Mouse (Mus musculus): Measurements from ENCODE around the gene Tmem259. TPM values are rescaled to one million over a fixed set of nuclear protein-coding genes. Genes with fewer than 3 reads are reported as not detected.

Tmem259 gene
- polyA plus RNA-seq, 1 experiment from 2014 or later: 16.4 TPM

GRCm38 (mm10) chr10:79983205-79983604, 925 bp downstream of the Tmem259 start:
- Histone ChIP-seq H3K4me3 (peak overlapping the region; percentile 80), H3K27me3 (ENCODE audit: low read depth, poor library complexity, severe bottlenecking) (no peaks in the 10 kb centered on the region; the same call in 1 of the 2 replicates), H3K27ac (peak overlapping the region; percentile 92), H3K36me3 (peaks cover 41% of the 10 kb centered on the region), H3K9me3 (replicated peaks) (no peaks in the 10 kb centered on the region), H3K4me1 (peaks cover 41% of the 10 kb centered on the region)
- no peak for DNase-seq (ENCODE audit: low spot score)
- WGBS: 85% methylated on average over 5 of the region's 5 CpGs

- Histone ChIP-seq H3K9me3 (replicated peaks) (0 out of 2 replicates have a peak, but pooled peaks cover 3% of the 10 kb centered on the region), H3K4me3 (no peak overlapping the region), H3K4me1 (peaks cover 15% of the 10 kb centered on the region), H3K27me3 (ENCODE audit: low read depth, poor library complexity, severe bottlenecking) (no peaks in the 10 kb centered on the region; the same call in 1 of the 2 replicates), H3K27ac (no peak overlapping the region), H3K36me3 (peaks cover 76% of the 10 kb centered on the region)
- no peak for DNase-seq (ENCODE audit: low spot score)
- 92% methylated on average over 22 of the region's 22 CpGs for WGBS
Observed at GRCm38 (mm10) chr10:79979401-79980155, 4.6 kb downstream of the Tmem259 start.

GRCm38 (mm10) chr10:79978061-79978460, 6.1 kb downstream of the Tmem259 start:
- no peak overlapping the region for H3K27ac ChIP-seq
- H3K4me1 ChIP-seq: peaks cover 8% of the 10 kb centered on the region
- WGBS: 96% methylated on average over 21 of the region's 21 CpGs
- H3K9me3 ChIP-seq (replicated peaks): 0 out of 2 replicates have a peak, but pooled peaks cover 3% of the 10 kb centered on the region
- H3K4me3 ChIP-seq: peak overlapping the region; percentile 4; the same call in 1 of the 2 replicates
- DNase-seq (ENCODE audit: low spot score): no peak
- H3K27me3 ChIP-seq (ENCODE audit: low read depth, poor library complexity, severe bottlenecking): peaks cover 13% of the 10 kb centered on the region
- peaks cover 87% of the 10 kb centered on the region for H3K36me3 ChIP-seq

- no peak for DNase-seq (ENCODE audit: low spot score)
- Histone ChIP-seq H3K9me3 (replicated peaks) (0 out of 2 replicates have a peak, but pooled peaks cover 3% of the 10 kb centered on the region), H3K27me3 (ENCODE audit: low read depth, poor library complexity, severe bottlenecking) (peaks cover 20% of the 10 kb centered on the region), H3K4me3 (peak overlapping the region; percentile 20; the same call in 1 of the 2 replicates), H3K27ac (no peak overlapping the region), H3K4me1 (peaks cover under 1% of the 10 kb centered on the region), H3K36me3 (peaks cover 83% of the 10 kb centered on the region)
- 82% methylated on average over 28 of the region's 28 CpGs for WGBS
Observed at GRCm38 (mm10) chr10:79977324-79977723, 6.8 kb downstream of the Tmem259 start.

- 0 out of 2 replicates have a peak, but pooled peaks cover 3% of the 10 kb centered on the region for H3K9me3 ChIP-seq (replicated peaks)
- H3K4me1 ChIP-seq: no peaks in the 10 kb centered on the region; the same call in 1 of the 2 replicates
- H3K36me3 ChIP-seq: peaks cover 81% of the 10 kb centered on the region
- H3K27ac ChIP-seq: no peak overlapping the region
- DNase-seq (ENCODE audit: low spot score): no peak
- peaks cover 26% of the 10 kb centered on the region for H3K27me3 ChIP-seq (ENCODE audit: low read depth, poor library complexity, severe bottlenecking)
- 73% methylated on average over 36 of the region's 36 CpGs for WGBS
- peak overlapping the region; percentile 20 for H3K4me3 ChIP-seq
Observed at GRCm38 (mm10) chr10:79976722-79977107, 7.4 kb downstream of the Tmem259 start.

GRCm38 (mm10) chr10:79976071-79976721, 7.9 kb downstream of the Tmem259 start:
- H3K27ac ChIP-seq: no peak overlapping the region
- H3K4me1 ChIP-seq: peaks cover 4% of the 10 kb centered on the region
- 0 out of 2 replicates have a peak, but pooled peaks cover 3% of the 10 kb centered on the region for H3K9me3 ChIP-seq (replicated peaks)
- WGBS: 80% methylated on average over 28 of the region's 28 CpGs
- H3K27me3 ChIP-seq (ENCODE audit: low read depth, poor library complexity, severe bottlenecking): peaks cover 31% of the 10 kb centered on the region
- H3K36me3 ChIP-seq: peaks cover 76% of the 10 kb centered on the region
- H3K4me3 ChIP-seq: no peak overlapping the region; the same call in 1 of the 2 replicates
- DNase-seq (ENCODE audit: low spot score): no peak

- H3K36me3 ChIP-seq: peaks cover 61% of the 10 kb centered on the region
- peaks cover 15% of the 10 kb centered on the region for H3K4me1 ChIP-seq
- peaks cover 47% of the 10 kb centered on the region for H3K27me3 ChIP-seq (ENCODE audit: low read depth, poor library complexity, severe bottlenecking)
- 0 out of 2 replicates have a peak, but pooled peaks cover 3% of the 10 kb centered on the region for H3K9me3 ChIP-seq (replicated peaks)
- no peak for DNase-seq (ENCODE audit: low spot score)
- WGBS: 89% methylated on average over 8 of the region's 8 CpGs
- no peak overlapping the region for H3K4me3 ChIP-seq
- H3K27ac ChIP-seq: no peak overlapping the region
Observed at GRCm38 (mm10) chr10:79974668-79975067, 9.5 kb downstream of the Tmem259 start.

- 88% methylated on average over 21 of the region's 21 CpGs for WGBS
- peaks cover 55% of the 10 kb centered on the region for H3K36me3 ChIP-seq
- 0 out of 2 replicates have a peak, but pooled peaks cover 3% of the 10 kb centered on the region for H3K9me3 ChIP-seq (replicated peaks)
- DNase-seq (ENCODE audit: low spot score): no peak
- H3K27ac ChIP-seq: no peak overlapping the region
- peaks cover 15% of the 10 kb centered on the region for H3K4me1 ChIP-seq
- peaks cover 53% of the 10 kb centered on the region for H3K27me3 ChIP-seq (ENCODE audit: low read depth, poor library complexity, severe bottlenecking)
- no peak overlapping the region; the same call in 1 of the 2 replicates for H3K4me3 ChIP-seq
Observed at GRCm38 (mm10) chr10:79974087-79974486, 10.0 kb downstream of the Tmem259 start.

- Histone ChIP-seq H3K4me3 (peak overlapping the region; percentile 16; the same call in 1 of the 2 replicates), H3K36me3 (peaks cover 53% of the 10 kb centered on the region)
Observed at GRCm38 (mm10) chr10:79972831-79973230, 11.3 kb downstream of the Tmem259 start.

GRCm38 (mm10) chr10:79971183-79971497, 13.0 kb downstream of the Tmem259 start:
- Histone ChIP-seq H3K9me3 (replicated peaks) (no peaks in the 10 kb centered on the region), H3K27me3 (ENCODE audit: low read depth, poor library complexity, severe bottlenecking) (peaks cover 62% of the 10 kb centered on the region), H3K4me3 (peak overlapping the region; percentile 58), H3K4me1 (peaks cover 21% of the 10 kb centered on the region), H3K36me3 (peaks cover 53% of the 10 kb centered on the region), H3K27ac (peak overlapping the region; percentile 79)
- DNase-seq (ENCODE audit: low spot score): peak; percentile 71
- 4% methylated on average over 21 of the region's 21 CpGs for WGBS

More at GRCm38 (mm10) chr10:79972831-79973230, 11.3 kb downstream of the Tmem259 start:
- no peak for DNase-seq (ENCODE audit: low spot score)
- 0 out of 2 replicates have a peak, but pooled peaks cover 3% of the 10 kb centered on the region for H3K9me3 ChIP-seq (replicated peaks)
- 0 out of 2 replicates have a peak overlapping the region, but pooled peaks have one; percentile 19 for H3K27ac ChIP-seq
- 69% methylated on average over 14 of the region's 14 CpGs for WGBS
- H3K4me1 ChIP-seq: peaks cover 21% of the 10 kb centered on the region
- H3K27me3 ChIP-seq (ENCODE audit: low read depth, poor library complexity, severe bottlenecking): peaks cover 62% of the 10 kb centered on the region

- no peaks in the 10 kb centered on the region for H3K9me3 ChIP-seq (replicated peaks)
- peak; percentile 61 for DNase-seq (ENCODE audit: low spot score)
- H3K36me3 ChIP-seq: peaks cover 53% of the 10 kb centered on the region
- H3K27me3 ChIP-seq (ENCODE audit: low read depth, poor library complexity, severe bottlenecking): peaks cover 62% of the 10 kb centered on the region
- H3K4me1 ChIP-seq: peaks cover 21% of the 10 kb centered on the region
- H3K27ac ChIP-seq: peak within 1 kb of the TSS; percentile 79
- WGBS: 7% methylated on average over 47 of the region's 47 CpGs
- peak within 1 kb of the TSS; percentile 58 for H3K4me3 ChIP-seq
Observed at GRCm38 (mm10) chr10:79970415-79971182, 13.5 kb downstream of the Tmem259 start, which contains the start of gene Grin3b. TSS of gene Grin3b (plus strand) at chr10:79970715.

GRCm38 (mm10) chr10:79969124-79969568, 15.0 kb downstream of the Tmem259 start:
- Histone ChIP-seq H3K27ac (no peak overlapping the region), H3K4me1 (peaks cover 21% of the 10 kb centered on the region), H3K9me3 (replicated peaks) (no peaks in the 10 kb centered on the region), H3K36me3 (peaks cover 54% of the 10 kb centered on the region), H3K27me3 (ENCODE audit: low read depth, poor library complexity, severe bottlenecking) (peaks cover 58% of the 10 kb centered on the region), H3K4me3 (no peak overlapping the region)
- WGBS: 19% methylated on average over 3 of the region's 3 CpGs
- DNase-seq (ENCODE audit: low spot score): no peak
